Mouse (Mus musculus) CH12.LX (cell line): ENCODE measurements around the gene Mad1l1.
A peak's percentile ranks its signal among the peaks of the same experiment; 100 is the strongest.

ENCODE experiments used
- CTCF ChIP-seq, 2 experiments: IDR thresholded peaks in 1 of 2; conservative IDR thresholded peaks in 1 of 2; 2 replicates each; pipeline ENCODE4 v1.5.1; 2011 to 2012; ENCODE audit warnings: low read depth in 2 of 2, low read length in 2 of 2, improper control_type of control experiment in 1 of 2, inconsistent platforms in 1 of 2, mild to moderate bottlenecking in 1 of 2, moderate library complexity in 1 of 2
- EP300 ChIP-seq: IDR thresholded peaks from 2 replicates; pipeline ENCODE4 v1.6.1; 2011; ENCODE audit warnings: low read length, improper control_type of control experiment
- IRF4 ChIP-seq: IDR thresholded peaks from 2 replicates; pipeline ENCODE4 v1.6.1; 2014; ENCODE audit warnings: low read depth, mild to moderate bottlenecking, inconsistent platforms, low read length, improper control_type of control experiment
- MYC ChIP-seq: IDR thresholded peaks from 2 replicates; pipeline ENCODE4 v1.6.1; 2011; ENCODE audit warnings: low read depth, mild to moderate bottlenecking, improper control_type of control experiment, low read length
- POLR2A ChIP-seq: IDR thresholded peaks from 2 replicates; pipeline ENCODE4 v1.6.1; 2011; ENCODE audit warnings: low read depth, mild to moderate bottlenecking, improper control_type of control experiment, low read length
- TBP ChIP-seq: conservative IDR thresholded peaks from 2 replicates; pipeline ENCODE4 v1.6.1; 2011; ENCODE audit warnings: low read depth, low read length, improper control_type of control experiment
- USF2 ChIP-seq: conservative IDR thresholded peaks from 2 replicates; pipeline ENCODE4 v1.6.1; 2011; ENCODE audit warnings: low read depth, low read length, improper control_type of control experiment
- ZMIZ1 ChIP-seq: IDR thresholded peaks from 2 replicates; pipeline ENCODE4 v1.6.1; 2012; ENCODE audit warnings: low read depth, mild to moderate bottlenecking, inconsistent platforms, low read length, improper control_type of control experiment

- TF ChIP-seq POLR2A (no peak), TBP (no peak), USF2 (no peak), IRF4 (no peak), CTCF (conservative IDR thresholded peaks at IDR 0.05 in 1 of 2, IDR thresholded peaks at IDR 0.05 in 1 of 2; ENCODE audit: low read depth in 2 of 2, low read length in 2 of 2) (peak in 1 of 2 experiments; percentile 66; a peak in 2 of 4 replicates), ZMIZ1 (no peak), MYC (no peak), EP300 (no peak)
Observed at GRCm38 (mm10) chr5:139970186-139970631, 351.1 kb downstream of the Mad1l1 start.
